Mouse (Mus musculus): ENCODE results near the gene Oas2. TPM values are rescaled to one million over a fixed set of nuclear protein-coding genes. Genes with fewer than 3 reads are reported as not detected.
A peak's percentile ranks its signal among the peaks of the same experiment; 100 is the strongest.

The Oas2 gene
- polyA plus RNA-seq, 1 experiment from 2014 or later = 0.08 TPM

DNA sequence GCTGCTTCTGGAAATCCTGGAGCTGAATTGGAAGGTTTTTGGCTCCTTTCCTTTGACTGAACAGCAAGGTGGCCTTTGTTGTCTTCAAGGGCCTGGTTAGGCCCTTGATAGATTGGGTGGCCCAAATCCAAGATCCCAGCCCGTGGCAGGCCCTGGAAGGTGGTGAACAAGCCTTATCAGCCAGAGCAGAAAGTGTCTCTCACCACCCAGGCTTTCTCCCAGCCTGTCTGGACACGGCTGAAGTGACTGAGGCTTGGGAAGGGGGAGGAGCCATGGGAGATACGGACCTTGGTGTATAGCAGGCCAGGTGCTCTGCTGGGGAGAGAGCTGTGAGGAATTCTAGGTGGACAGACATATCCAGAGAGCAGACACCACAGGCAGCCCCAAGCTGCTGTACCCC lies 19.7 kb upstream of the Oas2 start:
- Histone ChIP-seq H3K9me3 (no peaks in the 10 kb centered on the region), H3K9ac (replicated peaks) (no peak overlapping the region), H3K36me3 (no peaks in the 10 kb centered on the region), H3K4me2 (replicated peaks) (no peak overlapping the region), H3K4me1 (no peaks in the 10 kb centered on the region), H3K4me3 (no peak overlapping the region), H3K27me3 (no peaks in the 10 kb centered on the region), H3K27ac (replicated peaks) (no peak overlapping the region)
- ATAC-seq (replicated peaks) = no peak
- WGBS = 74% methylated on average over 3 of the region's 3 CpGs

DNA sequence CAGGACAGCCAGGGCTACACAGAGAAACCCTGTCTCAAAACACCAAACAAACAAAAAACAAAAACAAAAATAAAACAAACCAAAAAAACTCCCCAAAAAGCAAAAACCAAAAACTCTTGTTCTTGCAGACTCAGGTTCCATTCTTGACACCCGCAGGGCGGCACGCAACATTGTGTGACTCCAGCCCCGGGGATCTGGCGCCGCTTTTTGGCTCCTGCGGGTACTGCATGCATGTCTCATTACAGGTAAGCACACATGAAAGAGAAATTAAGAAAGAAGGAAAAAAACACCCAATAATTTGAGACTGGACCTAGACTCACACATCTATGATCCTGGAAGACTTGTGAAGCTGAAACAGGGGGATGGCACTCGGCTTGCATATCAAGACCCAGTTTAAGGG lies 15.4 kb upstream of the Oas2 start:
- Histone ChIP-seq H3K9ac (replicated peaks) (no peak overlapping the region), H3K27ac (replicated peaks) (no peak overlapping the region), H3K36me3 (no peaks in the 10 kb centered on the region), H3K4me3 (no peak overlapping the region), H3K4me1 (no peaks in the 10 kb centered on the region), H3K27me3 (no peaks in the 10 kb centered on the region), H3K9me3 (no peaks in the 10 kb centered on the region), H3K4me2 (replicated peaks) (no peak overlapping the region)
- 76% methylated on average over 8 of the region's 8 CpGs for WGBS
- ATAC-seq (replicated peaks) = no peak

- H3K4me3 ChIP-seq = no peak overlapping the region
- H3K27ac ChIP-seq (replicated peaks) = no peak overlapping the region
- no peaks in the 10 kb centered on the region for H3K4me1 ChIP-seq
- no peaks in the 10 kb centered on the region for H3K9me3 ChIP-seq
- no peaks in the 10 kb centered on the region for H3K36me3 ChIP-seq
- no peak overlapping the region for H3K4me2 ChIP-seq (replicated peaks)
- H3K9ac ChIP-seq (replicated peaks) = no peak overlapping the region
- ATAC-seq (replicated peaks) = 0 out of 2 replicates have a peak, but pooled peaks have one; percentile 35
- H3K27me3 ChIP-seq = no peaks in the 10 kb centered on the region
- 26% methylated on average over 6 of the region's 6 CpGs for WGBS
These were observed 12.2 kb upstream of the Oas2 start for GRCm38 (mm10) chr5:120761901-120762300.

DNA sequence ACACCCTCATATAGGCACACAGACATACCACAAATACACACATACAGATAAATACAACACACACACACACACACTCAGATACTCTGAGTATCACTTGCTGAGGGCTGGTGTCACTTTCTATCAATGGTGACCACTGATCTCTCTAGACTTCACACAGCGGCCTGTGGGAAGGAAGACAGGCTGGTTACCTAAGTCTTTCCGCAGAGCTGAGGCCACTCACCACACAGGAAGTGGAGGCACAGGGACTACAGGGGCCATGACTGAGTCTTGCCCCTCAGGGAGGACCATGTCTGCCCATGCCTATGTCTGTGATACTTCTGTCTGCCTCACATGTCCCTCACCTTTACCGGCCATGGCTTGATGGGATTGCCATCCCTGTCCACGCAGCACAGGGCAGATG lies 4.6 kb upstream of the Oas2 start:
- ATAC-seq (replicated peaks) = no peak
- Histone ChIP-seq H3K4me2 (replicated peaks) (no peak overlapping the region), H3K27ac (replicated peaks) (no peak overlapping the region), H3K9ac (replicated peaks) (no peak overlapping the region), H3K9me3 (no peaks in the 10 kb centered on the region), H3K4me3 (no peak overlapping the region), H3K36me3 (no peaks in the 10 kb centered on the region), H3K4me1 (no peaks in the 10 kb centered on the region), H3K27me3 (no peaks in the 10 kb centered on the region)
- 95% methylated on average over 4 of the region's 4 CpGs for WGBS

DNA sequence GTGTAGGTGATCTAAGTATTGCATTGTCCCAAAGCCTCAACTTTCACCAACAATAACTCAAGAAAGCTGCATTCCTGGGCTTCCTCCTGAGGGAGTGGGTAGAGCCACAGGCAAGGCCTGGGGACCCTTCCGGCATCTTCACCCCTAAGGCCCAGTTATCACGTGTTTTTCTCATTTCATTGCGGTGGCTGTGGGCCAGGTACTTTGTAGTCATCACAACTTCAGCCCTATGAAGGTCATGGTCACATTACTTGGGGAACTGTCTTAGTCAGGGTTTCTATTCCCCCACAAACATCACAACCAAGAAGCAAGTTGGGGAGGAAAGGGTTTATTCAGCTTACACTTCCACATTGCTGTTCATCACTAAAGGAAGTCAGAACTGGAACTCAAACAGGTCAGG lies 3.1 kb upstream of the Oas2 start:
- Histone ChIP-seq H3K4me1 (no peaks in the 10 kb centered on the region), H3K27ac (replicated peaks) (no peak overlapping the region), H3K9me3 (no peaks in the 10 kb centered on the region), H3K27me3 (no peaks in the 10 kb centered on the region), H3K4me2 (replicated peaks) (no peak overlapping the region), H3K9ac (replicated peaks) (no peak overlapping the region), H3K4me3 (no peak overlapping the region), H3K36me3 (no peaks in the 10 kb centered on the region)
- 86% methylated on average over 3 of the region's 3 CpGs for WGBS
- no peak for ATAC-seq (replicated peaks)

DNA sequence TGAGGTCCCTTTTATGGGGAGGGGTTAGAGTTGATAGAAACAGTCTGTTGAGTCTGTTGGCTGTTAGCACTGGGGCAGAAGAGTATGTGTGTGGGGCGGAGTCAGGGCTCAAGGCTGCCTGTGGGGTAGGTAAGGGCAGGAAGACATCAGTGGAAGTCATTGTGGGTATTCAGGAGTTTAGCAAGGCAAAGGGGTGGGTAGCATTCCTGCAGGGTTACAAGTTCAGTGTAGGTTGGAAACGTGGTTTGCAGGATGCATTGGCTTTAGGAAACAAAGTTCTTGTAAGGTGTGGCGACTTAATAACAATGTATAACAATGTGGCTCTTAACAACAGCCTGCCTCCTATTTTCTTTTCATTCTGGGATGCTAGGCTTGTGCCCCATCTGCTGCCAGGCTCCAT lies 1.6 kb upstream of the Oas2 start:
- Histone ChIP-seq H3K27me3 (no peaks in the 10 kb centered on the region), H3K4me2 (replicated peaks) (no peak overlapping the region), H3K27ac (replicated peaks) (no peak overlapping the region), H3K4me1 (no peaks in the 10 kb centered on the region), H3K36me3 (no peaks in the 10 kb centered on the region), H3K9ac (replicated peaks) (no peak overlapping the region), H3K9me3 (no peaks in the 10 kb centered on the region), H3K4me3 (no peak overlapping the region)
- ATAC-seq (replicated peaks) = no peak
- 66% methylated on average over 3 of the region's 3 CpGs for WGBS

DNA sequence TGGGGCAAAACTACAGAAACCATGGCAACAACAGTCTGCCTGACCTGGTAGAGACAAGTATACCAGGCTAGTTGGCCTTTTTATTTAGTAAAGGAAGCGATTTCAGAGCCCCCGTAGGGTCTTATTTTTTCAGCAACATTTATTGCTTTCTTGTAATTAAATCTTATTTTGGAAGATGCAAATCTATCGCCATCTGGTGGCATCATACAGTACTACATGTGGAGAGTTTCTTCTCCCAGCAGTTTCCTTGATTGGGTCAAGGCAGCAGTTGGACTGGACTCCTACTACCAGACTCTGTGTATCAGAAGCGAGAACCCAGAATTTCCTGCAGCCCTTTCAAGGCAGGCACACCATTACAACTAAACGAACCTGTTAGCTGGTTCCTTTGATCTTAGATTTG lies 3.2 kb downstream of the Oas2 start:
- H3K27ac ChIP-seq (replicated peaks) = no peak overlapping the region
- no peaks in the 10 kb centered on the region for H3K4me1 ChIP-seq
- ATAC-seq (replicated peaks) = no peak
- H3K9me3 ChIP-seq = no peaks in the 10 kb centered on the region
- no peak overlapping the region for H3K9ac ChIP-seq (replicated peaks)
- no peaks in the 10 kb centered on the region for H3K36me3 ChIP-seq
- whole genome bisulfite sequencing = 8% methylated on average over 5 of the region's 5 CpGs
- no peak overlapping the region for H3K4me2 ChIP-seq (replicated peaks)
- no peaks in the 10 kb centered on the region for H3K27me3 ChIP-seq
- H3K4me3 ChIP-seq = no peak overlapping the region

DNA sequence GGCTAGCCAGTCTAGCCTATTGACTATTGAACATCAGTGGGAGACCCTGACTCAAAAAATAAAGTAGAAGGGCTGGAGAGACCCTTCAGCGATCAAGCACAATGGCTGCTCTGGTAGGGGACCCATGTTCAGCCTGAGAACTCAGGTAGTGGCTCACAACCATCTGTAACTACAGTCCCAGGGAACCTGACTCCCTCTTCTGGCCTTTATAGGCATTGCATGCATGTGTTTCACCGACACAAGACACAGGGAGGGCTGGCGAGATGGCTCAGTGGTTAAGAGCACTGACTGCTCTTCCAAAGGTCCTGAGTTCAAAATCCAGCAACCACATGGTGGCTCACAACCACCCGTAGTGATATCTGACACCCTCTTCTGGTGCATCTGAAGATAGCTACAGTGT lies 7.5 kb downstream of the Oas2 start:
- Histone ChIP-seq H3K36me3 (no peaks in the 10 kb centered on the region), H3K4me2 (replicated peaks) (no peak overlapping the region), H3K9ac (replicated peaks) (no peak overlapping the region), H3K4me1 (no peaks in the 10 kb centered on the region), H3K27me3 (no peaks in the 10 kb centered on the region), H3K27ac (replicated peaks) (no peak overlapping the region), H3K9me3 (no peaks in the 10 kb centered on the region), H3K4me3 (no peak overlapping the region)
- no peak for ATAC-seq (replicated peaks)
- WGBS = 28% methylated on average over 4 of the region's 4 CpGs

DNA sequence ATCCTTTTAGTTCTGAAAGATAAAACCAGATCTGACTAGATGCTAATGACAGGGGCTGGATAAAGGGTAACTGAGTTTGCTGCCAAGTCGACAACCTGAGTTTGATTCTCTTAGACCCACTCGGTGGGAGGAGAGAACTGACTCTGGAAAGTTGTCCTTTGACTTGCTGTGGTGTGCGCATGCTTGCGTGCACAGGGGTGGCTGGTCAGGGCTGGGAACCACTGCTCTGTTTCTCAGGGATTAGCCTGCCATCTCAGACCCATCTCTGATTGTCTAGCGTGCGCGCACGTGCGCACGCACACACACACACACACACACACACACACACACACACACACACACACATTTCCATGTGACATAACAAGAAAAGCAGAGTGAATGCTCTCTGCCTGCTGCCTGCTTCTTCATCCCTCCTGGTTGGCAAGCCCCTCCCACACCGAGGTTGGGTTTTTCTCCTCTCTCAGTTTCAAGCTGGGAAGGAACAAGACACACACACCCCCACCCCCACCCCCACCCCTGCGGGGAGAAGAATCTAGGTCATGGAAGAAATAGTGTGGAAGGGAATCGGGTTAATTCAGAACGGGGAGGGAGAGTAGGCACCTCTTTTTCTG lies 15.2 kb downstream of the Oas2 start:
- WGBS = 49% methylated on average over 14 of the region's 14 CpGs
- Histone ChIP-seq H3K4me1 (0 out of 2 replicates have a peak, but pooled peaks cover under 1% of the 10 kb centered on the region), H3K9me3 (no peaks in the 10 kb centered on the region), H3K36me3 (no peaks in the 10 kb centered on the region), H3K9ac (replicated peaks) (no peak overlapping the region), H3K4me2 (replicated peaks) (no peak overlapping the region), H3K27ac (replicated peaks) (no peak overlapping the region), H3K27me3 (no peaks in the 10 kb centered on the region), H3K4me3 (no peak overlapping the region)
- ATAC-seq (replicated peaks) = no peak

- Histone ChIP-seq H3K4me1 (0 out of 2 replicates have a peak, but pooled peaks cover 5% of the 10 kb centered on the region), H3K9me3 (no peaks in the 10 kb centered on the region), H3K27ac (replicated peaks) (no peak overlapping the region), H3K4me2 (replicated peaks) (no peak overlapping the region), H3K9ac (replicated peaks) (no peak overlapping the region), H3K27me3 (no peaks in the 10 kb centered on the region), H3K4me3 (no peak overlapping the region), H3K36me3 (no peaks in the 10 kb centered on the region)
- 95% methylated on average over 3 of the region's 3 CpGs for WGBS
- ATAC-seq (replicated peaks) = no peak
These were observed 16.0 kb downstream of the Oas2 start for GRCm38 (mm10) chr5:120733696-120734095.

DNA sequence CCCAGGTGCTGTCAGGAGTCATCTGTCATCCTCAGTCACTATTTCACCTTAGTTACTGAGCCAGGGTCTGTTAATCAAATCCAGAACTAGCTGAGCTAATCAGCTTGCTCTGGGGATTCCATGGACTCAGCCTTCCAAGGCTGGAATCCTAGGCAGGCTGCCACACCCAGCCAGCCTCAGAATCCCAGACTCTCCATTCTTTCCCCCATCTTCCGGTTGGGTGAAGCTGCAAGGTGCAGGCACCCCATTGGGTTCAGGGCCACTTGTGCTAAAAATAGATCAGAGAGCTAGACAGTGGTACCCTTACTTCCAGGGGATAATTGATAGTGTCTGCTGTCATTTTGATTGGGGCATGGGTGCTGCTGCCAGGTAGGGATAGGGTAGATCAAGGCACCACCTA lies 16.9 kb downstream of the Oas2 start:
- Histone ChIP-seq H3K27ac (replicated peaks) (no peak overlapping the region), H3K4me2 (replicated peaks) (no peak overlapping the region), H3K9me3 (no peaks in the 10 kb centered on the region), H3K9ac (replicated peaks) (no peak overlapping the region), H3K27me3 (no peaks in the 10 kb centered on the region), H3K36me3 (no peaks in the 10 kb centered on the region), H3K4me1 (0 out of 2 replicates have a peak, but pooled peaks cover 5% of the 10 kb centered on the region), H3K4me3 (no peak overlapping the region)
- 37% methylated on average over 1 of the region's 1 CpGs for WGBS
- no peak for ATAC-seq (replicated peaks)

DNA sequence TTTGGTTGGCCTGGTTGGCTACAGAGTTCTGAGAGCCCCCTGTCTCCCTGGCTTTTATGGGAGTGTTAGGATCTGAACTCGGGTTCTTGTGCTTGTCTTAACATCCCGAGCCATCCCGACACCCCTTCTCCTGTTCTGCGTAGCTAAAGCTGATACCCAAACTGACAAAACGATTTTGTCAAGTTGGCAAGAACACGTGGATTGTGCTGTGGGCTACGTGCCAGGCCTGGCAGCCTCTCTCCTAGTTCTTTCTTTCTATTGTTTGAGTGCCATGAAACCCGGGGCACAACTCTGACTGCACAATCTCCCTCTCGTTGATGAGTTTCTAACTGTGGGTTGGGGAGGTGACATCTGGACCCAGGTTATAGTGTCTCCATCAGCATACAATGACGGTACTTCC lies 20.3 kb downstream of the Oas2 start:
- H3K4me2 ChIP-seq (replicated peaks) = no peak overlapping the region
- no peaks in the 10 kb centered on the region for H3K9me3 ChIP-seq
- no peak overlapping the region for H3K27ac ChIP-seq (replicated peaks)
- no peak overlapping the region for H3K9ac ChIP-seq (replicated peaks)
- H3K4me1 ChIP-seq = 0 out of 2 replicates have a peak, but pooled peaks cover 5% of the 10 kb centered on the region
- no peaks in the 10 kb centered on the region for H3K27me3 ChIP-seq
- H3K4me3 ChIP-seq = no peak overlapping the region
- 27% methylated on average over 10 of the region's 10 CpGs for WGBS
- no peaks in the 10 kb centered on the region for H3K36me3 ChIP-seq
- ATAC-seq (replicated peaks) = no peak

DNA sequence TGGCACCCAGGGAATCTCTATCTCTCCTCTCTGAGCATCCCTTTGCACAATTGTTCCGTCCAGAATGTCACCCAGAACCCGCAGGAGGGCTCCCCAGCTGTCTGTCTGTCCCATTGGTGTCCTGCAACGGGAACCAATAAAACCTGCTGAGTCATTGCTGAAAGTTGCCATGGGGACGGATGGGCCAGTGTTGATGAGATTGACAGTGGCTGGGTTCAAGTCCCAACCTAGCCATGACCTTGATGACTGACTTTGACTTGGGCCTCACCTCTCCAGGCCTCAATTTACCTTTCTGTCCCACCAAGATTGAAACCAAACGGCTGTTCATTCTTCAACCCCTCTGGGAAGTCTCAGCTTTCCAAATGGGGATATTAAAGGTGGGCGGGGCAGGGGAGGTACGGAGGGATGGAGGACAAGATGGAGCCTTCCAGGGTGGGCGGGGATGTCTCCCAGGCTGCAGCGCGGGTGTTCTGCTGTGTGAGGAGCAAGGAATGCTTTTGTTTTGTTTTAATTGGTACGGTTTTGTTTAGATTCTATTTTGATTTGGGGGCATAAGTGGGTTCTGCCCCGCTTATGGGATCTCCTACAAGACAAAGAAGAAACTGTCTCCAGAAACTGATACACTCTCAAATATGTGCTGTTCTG lies 23.7 kb downstream of the Oas2 start:
- Histone ChIP-seq H3K9me3 (no peaks in the 10 kb centered on the region), H3K4me1 (0 out of 2 replicates have a peak, but pooled peaks cover 5% of the 10 kb centered on the region), H3K27ac (replicated peaks) (no peak overlapping the region), H3K36me3 (no peaks in the 10 kb centered on the region), H3K9ac (replicated peaks) (no peak overlapping the region), H3K4me3 (no peak overlapping the region), H3K27me3 (no peaks in the 10 kb centered on the region), H3K4me2 (replicated peaks) (no peak overlapping the region)
- 57% methylated on average over 12 of the region's 12 CpGs for WGBS
- ATAC-seq (replicated peaks) = no peak
